Mouse (Mus musculus) myocyte (in vitro differentiated cells): ENCODE results near the gene Sirt6. TPM values are rescaled to one million over a fixed set of nuclear protein-coding genes. Genes with fewer than 3 reads are reported as not detected.
A peak's percentile ranks its signal among the peaks of the same experiment; 100 is the strongest.

ENCODE experiments used
- H3K27me3 ChIP-seq: one replicate; pipeline ENCODE4 v1.6.1; 2011; ENCODE audit not compliant: control insufficient read depth, insufficient read depth, insufficient read length
- H3K36me3 ChIP-seq: one replicate; pipeline ENCODE4 v1.6.1; 2011; ENCODE audit not compliant: control insufficient read depth, insufficient read depth
- H3K4me2 ChIP-seq: one replicate; pipeline ENCODE4 v1.6.1; 2011; ENCODE audit warnings: low read depth, control low read depth
- H3K4me3 ChIP-seq: one replicate; pipeline ENCODE4 v1.5.1; 2011; ENCODE audit warnings: mild to moderate bottlenecking, control low read depth, moderate library complexity
- H3K79me2 ChIP-seq: one replicate; pipeline ENCODE4 v1.6.1; 2011; ENCODE audit not compliant: control insufficient read depth, insufficient read depth
- H3ac ChIP-seq: one replicate; pipeline ENCODE4 v1.6.1; 2011; ENCODE audit not compliant: control insufficient read depth, insufficient read length
- CEBPB ChIP-seq: IDR thresholded peaks from 2 replicates; pipeline ENCODE4 v1.6.1; 2011; ENCODE audit warnings: mild to moderate bottlenecking, moderate library complexity; ENCODE audit not compliant: poor library complexity, insufficient read depth, severe bottlenecking
- E2F4 ChIP-seq: IDR thresholded peaks from one replicate; pipeline ENCODE4 v1.6.1; 2011; ENCODE audit warnings: mild to moderate bottlenecking, control low read depth, moderate library complexity; ENCODE audit not compliant: insufficient read depth
- MAX ChIP-seq: IDR thresholded peaks from one replicate; pipeline ENCODE4 v1.6.1; 2011; ENCODE audit warnings: low read depth, mild to moderate bottlenecking, control low read depth
- MYOD1 ChIP-seq, 3 experiments: IDR thresholded peaks; one replicate each; pipeline ENCODE4 v1.6.1; 2011; ENCODE audit warnings: control low read depth in 2 of 3, low read depth in 2 of 3, mild to moderate bottlenecking in 2 of 3, moderate library complexity in 1 of 3; ENCODE audit not compliant: insufficient read length in 2 of 3, control insufficient read depth in 1 of 3
- MYOG ChIP-seq, 3 experiments: IDR thresholded peaks; one replicate each; pipeline ENCODE4 v1.6.1; 2011; ENCODE audit warnings: control low read depth in 2 of 3, low read depth in 2 of 3, mild to moderate bottlenecking in 2 of 3; ENCODE audit not compliant: insufficient read length in 2 of 3, control insufficient read depth in 1 of 3, insufficient read depth in 1 of 3
- POLR2A ChIP-seq: IDR thresholded peaks from one replicate; pipeline ENCODE4 v1.6.1; 2011; ENCODE audit warnings: low read depth, mild to moderate bottlenecking, control low read depth, moderate library complexity; ENCODE audit not compliant: insufficient read length
- POLR2AphosphoS2 ChIP-seq: IDR thresholded peaks from one replicate; pipeline ENCODE4 v1.6.1; 2011; ENCODE audit warnings: low read depth, control low read depth; ENCODE audit not compliant: insufficient read length
- REST ChIP-seq: IDR thresholded peaks from one replicate; pipeline ENCODE4 v1.6.1; 2011; ENCODE audit warnings: mild to moderate bottlenecking, control low read depth, moderate library complexity; ENCODE audit not compliant: insufficient read depth, insufficient read length
- SRF ChIP-seq: IDR thresholded peaks from one replicate; pipeline ENCODE4 v1.6.1; 2011; ENCODE audit warnings: low read depth; ENCODE audit not compliant: control insufficient read depth, insufficient read length
- TCF12 ChIP-seq: IDR thresholded peaks from one replicate; pipeline ENCODE4 v1.6.1; 2011; ENCODE audit warnings: mild to moderate bottlenecking, control low read depth; ENCODE audit not compliant: poor library complexity, insufficient read depth, severe bottlenecking
- TCF3 ChIP-seq: IDR thresholded peaks from one replicate; pipeline ENCODE4 v1.6.1; 2011; ENCODE audit warnings: low read depth, control low read depth; ENCODE audit not compliant: insufficient read length
- USF1 ChIP-seq: IDR thresholded peaks from one replicate; pipeline ENCODE4 v1.6.1; 2011; ENCODE audit warnings: low read depth, mild to moderate bottlenecking, control low read depth, moderate library complexity
- polyA plus RNA-seq: library from polyadenylated mRNA; unstranded; fragments of >200 nt; fragmentation: generic; extraction: Trizol; gene quantifications from one replicate; pipeline ENCODE4 v1.2.1, GENCODE M21; 2012; ENCODE audit warnings: missing spikeins

Gene Sirt6
- polyA plus RNA-seq, 1 experiment: 28.0 TPM

DNA sequence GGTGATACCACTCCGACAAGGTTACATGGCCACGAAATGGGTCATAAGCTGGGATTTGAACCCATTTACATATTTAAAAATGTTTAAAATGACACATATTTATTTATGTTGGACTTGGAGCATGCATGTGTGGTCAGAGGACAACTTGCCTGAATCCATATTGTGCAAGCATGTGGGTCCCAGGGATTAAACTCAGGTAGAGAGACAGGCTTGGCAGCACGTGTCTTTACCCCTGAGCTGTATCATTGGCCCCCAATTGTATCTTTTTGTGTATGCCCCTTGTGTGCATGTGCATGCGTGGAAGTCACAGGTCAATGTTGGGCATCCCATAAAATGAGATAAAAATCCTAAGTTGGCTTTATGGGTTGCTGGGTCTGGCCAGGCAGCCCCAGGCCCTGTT lies 17.8 kb upstream of the Sirt6 start:
- H3K79me2 ChIP-seq: peaks cover 11% of the 10 kb centered on the region
- no peaks in the 10 kb centered on the region for H3K27me3 ChIP-seq
- no peak overlapping the region for H3K4me3 ChIP-seq

DNA sequence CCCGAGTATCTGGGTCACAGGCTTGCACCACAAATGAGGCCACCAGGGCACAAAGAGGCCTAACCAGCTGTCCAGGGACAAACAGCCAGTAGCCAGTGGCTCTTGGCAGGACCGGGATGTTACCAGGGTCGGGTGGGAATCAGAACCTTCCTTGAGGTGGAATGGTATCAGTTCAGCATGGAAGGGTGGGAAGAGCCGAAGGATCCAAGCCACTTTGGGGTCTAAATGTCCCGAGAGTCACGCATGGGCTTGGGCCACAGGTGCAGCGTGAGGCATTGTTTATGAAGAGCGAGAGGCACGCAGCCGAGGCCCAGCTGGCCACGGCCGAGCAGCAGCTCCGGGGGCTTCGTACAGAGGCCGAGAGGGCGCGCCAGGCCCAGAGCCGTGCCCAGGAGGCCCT lies 17.1 kb upstream of the Sirt6 start:
- Histone ChIP-seq H3K36me3 (no peaks in the 10 kb centered on the region), H3ac (no peak overlapping the region), H3K27me3 (no peaks in the 10 kb centered on the region), H3K4me2 (peak overlapping the region; percentile 96), H3K79me2 (peaks cover 6% of the 10 kb centered on the region), H3K4me3 (peak overlapping the region; percentile 51)
- TF ChIP-seq USF1: no peak
- TF ChIP-seq MAX: no peak
- TF ChIP-seq SRF: no peak
- no peak for TF ChIP-seq REST
- TF ChIP-seq POLR2AphosphoS2: no peak
- no peak for TF ChIP-seq E2F4
- no peak for TF ChIP-seq TCF12
- TF ChIP-seq MYOD1 (IDR thresholded peaks at IDR 0.05; ENCODE audit: control insufficient read depth in 1 of 3, insufficient read length in 2 of 3, low read depth in 2 of 3): no peak
- TF ChIP-seq TCF3: no peak
- no peak for TF ChIP-seq POLR2A
- TF ChIP-seq CEBPB: no peak
- TF ChIP-seq MYOG (IDR thresholded peaks at IDR 0.05; ENCODE audit: control insufficient read depth in 1 of 3, insufficient read depth in 1 of 3, insufficient read length in 2 of 3, low read depth in 2 of 3): no peak

More for the DNA sequence above, 17.8 kb upstream of the Sirt6 start:
- Histone ChIP-seq H3K36me3 (no peaks in the 10 kb centered on the region), H3ac (no peak overlapping the region), H3K4me2 (no peak overlapping the region)
- TF ChIP-seq TCF12 (no peak), POLR2AphosphoS2 (no peak), REST (no peak), SRF (no peak), CEBPB (no peak), TCF3 (no peak), E2F4 (no peak), USF1 (no peak), MYOD1 (IDR thresholded peaks at IDR 0.05; ENCODE audit: control insufficient read depth in 1 of 3, insufficient read length in 2 of 3, low read depth in 2 of 3) (no peak)

DNA sequence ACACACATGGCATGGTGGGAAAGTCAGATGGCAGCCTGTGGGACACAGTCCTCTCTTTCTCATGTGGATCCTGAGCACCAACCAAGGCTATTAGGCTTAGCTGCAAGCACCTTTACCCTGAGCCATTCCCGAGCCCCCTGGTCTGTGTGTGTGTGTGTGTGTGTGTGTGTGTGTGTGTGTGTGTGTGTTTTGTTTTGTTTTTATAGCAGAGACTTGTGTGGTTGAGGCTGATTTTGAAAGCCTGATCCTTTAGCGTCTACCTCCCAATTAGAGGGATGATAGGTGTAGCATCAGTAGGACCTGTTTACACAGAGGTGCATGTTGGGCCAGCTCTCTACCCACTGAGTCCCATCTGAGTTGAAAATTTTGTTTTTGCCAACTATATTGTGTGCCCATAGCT lies 16.6 kb upstream of the Sirt6 start:
- peak overlapping the region; percentile 96 for H3K4me2 ChIP-seq
- H3K79me2 ChIP-seq: peaks cover under 1% of the 10 kb centered on the region
- peak overlapping the region; percentile 51 for H3K4me3 ChIP-seq
- peak overlapping the region; percentile 41 for H3ac ChIP-seq
- TF ChIP-seq SRF (no peak), POLR2AphosphoS2 (no peak), REST (no peak), USF1 (no peak), MYOD1 (IDR thresholded peaks at IDR 0.05; ENCODE audit: control insufficient read depth in 1 of 3, insufficient read length in 2 of 3, low read depth in 2 of 3) (no peak), E2F4 (no peak), MYOG (IDR thresholded peaks at IDR 0.05; ENCODE audit: control insufficient read depth in 1 of 3, insufficient read depth in 1 of 3, insufficient read length in 2 of 3, low read depth in 2 of 3) (no peak), CEBPB (no peak), MAX (no peak), POLR2A (no peak), TCF3 (no peak), TCF12 (no peak)
- no peaks in the 10 kb centered on the region for H3K36me3 ChIP-seq
- no peaks in the 10 kb centered on the region for H3K27me3 ChIP-seq

GRCm38 (mm10) chr10:81643449-81644055 lies 16.0 kb upstream of the Sirt6 start:
- Histone ChIP-seq H3K4me3 (peak overlapping the region; percentile 51), H3K36me3 (no peaks in the 10 kb centered on the region), H3K79me2 (no peaks in the 10 kb centered on the region), H3ac (peak overlapping the region; percentile 41), H3K27me3 (no peaks in the 10 kb centered on the region), H3K4me2 (peak overlapping the region; percentile 96)
- TF ChIP-seq POLR2AphosphoS2 (peak; percentile 90), USF1 (peak; percentile 92), CEBPB (no peak), E2F4 (no peak), TCF3 (peak; percentile 5), REST (peak; percentile 0), TCF12 (no peak), MAX (no peak), MYOD1 (IDR thresholded peaks at IDR 0.05; ENCODE audit: control insufficient read depth in 1 of 3, insufficient read length in 2 of 3, low read depth in 2 of 3) (peak in 2 of 3 experiments; percentile 72 to 83), POLR2A (peak; percentile 96), SRF (no peak), MYOG (IDR thresholded peaks at IDR 0.05; ENCODE audit: control insufficient read depth in 1 of 3, insufficient read depth in 1 of 3, insufficient read length in 2 of 3, low read depth in 2 of 3) (peak in 2 of 3 experiments; percentile 90)
